Mouse (Mus musculus) erythroblast, embryonic 14.5 days (primary cell): Measurements from ENCODE around the gene F2r.

Experiments used
- GATA1 ChIP-seq: IDR thresholded peaks from 2 replicates; pipeline ENCODE4 v1.6.1; 2012; ENCODE audit warnings: low read length, inconsistent platforms, mixed read lengths
- TAL1 ChIP-seq: IDR thresholded peaks from 3 replicates; pipeline ENCODE4 v1.6.1; 2012; ENCODE audit warnings: low read length, inconsistent platforms, mixed read lengths

DNA sequence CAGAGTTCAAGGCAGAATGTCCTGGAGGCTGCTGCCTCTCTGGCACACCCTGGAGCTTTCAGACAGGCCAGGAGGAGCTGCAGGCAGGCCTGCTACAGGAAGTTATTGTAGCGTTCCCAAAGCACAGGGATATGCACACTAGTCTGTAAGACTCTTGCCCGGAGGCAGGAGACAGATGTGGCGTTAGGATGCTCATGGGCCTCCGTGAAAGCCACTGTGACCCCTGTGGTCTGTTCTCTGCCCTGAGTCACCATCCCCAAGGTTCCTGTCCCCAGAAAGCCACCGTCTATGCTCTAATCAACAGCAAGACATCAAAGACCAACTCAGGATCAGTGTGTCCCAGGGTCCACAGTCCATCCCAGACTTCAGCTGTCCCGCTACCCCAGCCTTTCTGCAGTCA is 3.5 kb downstream of the F2r start:
- TF ChIP-seq GATA1 (no peak), TAL1 (no peak)
